Mouse (Mus musculus) stomach, embryonic 15.5 days (tissue): ENCODE data around the gene Ifit2. TPM values are rescaled to one million over a fixed set of nuclear protein-coding genes. Genes with fewer than 3 reads are reported as not detected.

Experiments used
- ATAC-seq: fragments of 200-750 bp; cut with Nextera tagmentation; 2 replicates; pipeline ENCODE4 v1.8.0; 2017; ENCODE audit warnings: low read depth, moderate number of reproducible peaks, moderate TSS enrichment; ENCODE audit not compliant: insufficient read depth, low FRiP score
- H3K27ac ChIP-seq: fragments of 300-500 bp; sonication (generic); 2 replicates; pipeline ENCODE4 v1.5.1; 2015; ENCODE audit warnings: mild to moderate bottlenecking, inconsistent platforms
- H3K27me3 ChIP-seq: fragments of 300-500 bp; sonication (generic); replicated peaks from 2 replicates; pipeline ENCODE4 v1.6.1; 2015; ENCODE audit warnings: inconsistent platforms
- H3K36me3 ChIP-seq: fragments of 300-500 bp; sonication (generic); 2 replicates; pipeline ENCODE4 v1.6.1; 2015; ENCODE audit warnings: inconsistent platforms
- H3K4me1 ChIP-seq: fragments of 300-500 bp; sonication (generic); 2 replicates; pipeline ENCODE4 v1.6.1; 2015; ENCODE audit warnings: inconsistent platforms
- H3K4me2 ChIP-seq: fragments of 300-500 bp; sonication (generic); 2 replicates; pipeline ENCODE4 v1.6.1; 2015; ENCODE audit warnings: mild to moderate bottlenecking, inconsistent platforms
- H3K4me3 ChIP-seq: fragments of 300-500 bp; sonication (generic); replicated peaks from 2 replicates; pipeline ENCODE4 v1.5.1; 2015; ENCODE audit warnings: inconsistent platforms
- H3K9ac ChIP-seq: fragments of 300-500 bp; sonication (generic); 2 replicates; pipeline ENCODE4 v1.6.1; 2015; ENCODE audit warnings: inconsistent platforms
- H3K9me3 ChIP-seq: fragments of 300-500 bp; sonication (generic); 2 replicates; pipeline ENCODE4 v1.6.1; 2016; ENCODE audit warnings: inconsistent platforms
- WGBS: fragments of 180-500 bp; shearing (Covaris S2); methylation state at CpG from one replicate; pipeline ENCODE4 v1.1.7; 2015; 5-methylcytosine and 5-hydroxymethylcytosine counted together
- polyA plus RNA-seq: library from polyadenylated mRNA; unstranded; fragments of >200 nt; fragmentation: Nextera tagmentation; extraction: Ambion mirVana; gene quantifications from 2 replicates; pipeline ENCODE4 v1.2.1, GENCODE M21; 2015

The Ifit2 gene
- polyA plus RNA-seq, 1 experiment from 2014 or later: 6.2 TPM

GRCm38 (mm10) chr19:34551981-34552380 lies 1.5 kb downstream of the Ifit2 start:
- Histone ChIP-seq H3K9ac (no peak overlapping the region), H3K36me3 (no peaks in the 10 kb centered on the region), H3K27ac (no peak overlapping the region), H3K4me3 (no peak overlapping the region), H3K27me3 (no peaks in the 10 kb centered on the region), H3K4me1 (no peaks in the 10 kb centered on the region), H3K4me2 (peak overlapping the region; percentile 12), H3K9me3 (no peaks in the 10 kb centered on the region)
- WGBS: 44% methylated on average over 5 of the region's 5 CpGs
- no peak for ATAC-seq

- no peaks in the 10 kb centered on the region for H3K4me1 ChIP-seq
Observed at GRCm38 (mm10) chr19:34553021-34553420, 2.5 kb downstream of the Ifit2 start.

GRCm38 (mm10) chr19:34553522-34553921 lies 3.0 kb downstream of the Ifit2 start:
- H3K9ac ChIP-seq: no peak overlapping the region

More at GRCm38 (mm10) chr19:34553021-34553420, 2.5 kb downstream of the Ifit2 start:
- no peaks in the 10 kb centered on the region for H3K9me3 ChIP-seq
- H3K36me3 ChIP-seq: no peaks in the 10 kb centered on the region
- no peak overlapping the region for H3K27ac ChIP-seq
- no peak for ATAC-seq
- no peak overlapping the region for H3K9ac ChIP-seq
- no peaks in the 10 kb centered on the region for H3K27me3 ChIP-seq
- 61% methylated on average over 6 of the region's 6 CpGs for WGBS
- H3K4me3 ChIP-seq: no peak overlapping the region
- no peak overlapping the region for H3K4me2 ChIP-seq

GRCm38 (mm10) chr19:34554061-34554460 lies 3.6 kb downstream of the Ifit2 start:
- Histone ChIP-seq H3K27ac (no peak overlapping the region), H3K4me3 (no peak overlapping the region), H3K27me3 (no peaks in the 10 kb centered on the region), H3K36me3 (no peaks in the 10 kb centered on the region), H3K9me3 (no peaks in the 10 kb centered on the region), H3K4me1 (no peaks in the 10 kb centered on the region), H3K4me2 (no peak overlapping the region), H3K9ac (no peak overlapping the region)
- ATAC-seq: no peak

More at GRCm38 (mm10) chr19:34553522-34553921, 3.0 kb downstream of the Ifit2 start:
- Histone ChIP-seq H3K4me2 (no peak overlapping the region), H3K27ac (no peak overlapping the region), H3K9me3 (no peaks in the 10 kb centered on the region), H3K4me1 (no peaks in the 10 kb centered on the region), H3K4me3 (no peak overlapping the region), H3K27me3 (no peaks in the 10 kb centered on the region), H3K36me3 (no peaks in the 10 kb centered on the region)
- WGBS: 47% methylated on average over 3 of the region's 3 CpGs
- no peak for ATAC-seq

GRCm38 (mm10) chr19:34556621-34557020 lies 6.1 kb downstream of the Ifit2 start:
- no peaks in the 10 kb centered on the region for H3K9me3 ChIP-seq
- H3K4me1 ChIP-seq: no peaks in the 10 kb centered on the region
- H3K9ac ChIP-seq: no peak overlapping the region
- H3K4me2 ChIP-seq: no peak overlapping the region
- ATAC-seq: no peak
- H3K36me3 ChIP-seq: no peaks in the 10 kb centered on the region
- H3K27me3 ChIP-seq: no peaks in the 10 kb centered on the region
- no peak overlapping the region for H3K4me3 ChIP-seq
- 56% methylated on average over 3 of the region's 3 CpGs for WGBS
- no peak overlapping the region for H3K27ac ChIP-seq

GRCm38 (mm10) chr19:34562556-34562955 lies 12.1 kb downstream of the Ifit2 start:
- Histone ChIP-seq H3K27ac (no peak overlapping the region), H3K9ac (no peak overlapping the region), H3K36me3 (no peaks in the 10 kb centered on the region), H3K27me3 (no peaks in the 10 kb centered on the region), H3K9me3 (no peaks in the 10 kb centered on the region), H3K4me2 (no peak overlapping the region), H3K4me3 (no peak overlapping the region), H3K4me1 (no peaks in the 10 kb centered on the region)
- no peak for ATAC-seq

GRCm38 (mm10) chr19:34566178-34566784 lies 15.8 kb downstream of the Ifit2 start:
- H3K27ac ChIP-seq: no peak overlapping the region
- H3K27me3 ChIP-seq: no peaks in the 10 kb centered on the region
- ATAC-seq: no peak
- 77% methylated on average over 1 of the region's 1 CpGs for WGBS
- H3K4me3 ChIP-seq: no peak overlapping the region
- no peaks in the 10 kb centered on the region for H3K36me3 ChIP-seq
- no peaks in the 10 kb centered on the region for H3K4me1 ChIP-seq
- H3K9ac ChIP-seq: no peak overlapping the region
- H3K9me3 ChIP-seq: no peaks in the 10 kb centered on the region
- no peak overlapping the region for H3K4me2 ChIP-seq

- Histone ChIP-seq H3K27me3 (no peaks in the 10 kb centered on the region), H3K36me3 (no peaks in the 10 kb centered on the region), H3K4me2 (no peak overlapping the region), H3K9ac (no peak overlapping the region), H3K4me3 (no peak overlapping the region), H3K27ac (no peak overlapping the region), H3K9me3 (no peaks in the 10 kb centered on the region), H3K4me1 (no peaks in the 10 kb centered on the region)
- 56% methylated on average over 7 of the region's 7 CpGs for WGBS
- ATAC-seq: no peak
Observed at GRCm38 (mm10) chr19:34568988-34569895, 18.7 kb downstream of the Ifit2 start.

- H3K4me1 ChIP-seq: no peaks in the 10 kb centered on the region
- no peaks in the 10 kb centered on the region for H3K27me3 ChIP-seq
- no peaks in the 10 kb centered on the region for H3K9me3 ChIP-seq
- WGBS: 69% methylated on average over 4 of the region's 4 CpGs
- no peak overlapping the region for H3K4me3 ChIP-seq
- H3K27ac ChIP-seq: no peak overlapping the region
- H3K9ac ChIP-seq: no peak overlapping the region
- no peak for ATAC-seq
- no peak overlapping the region for H3K4me2 ChIP-seq
- no peaks in the 10 kb centered on the region for H3K36me3 ChIP-seq
Observed at GRCm38 (mm10) chr19:34569896-34570476, 19.5 kb downstream of the Ifit2 start.

GRCm38 (mm10) chr19:34571080-34571479 lies 20.6 kb downstream of the Ifit2 start:
- Histone ChIP-seq H3K4me2 (no peak overlapping the region), H3K4me1 (no peaks in the 10 kb centered on the region), H3K36me3 (no peaks in the 10 kb centered on the region), H3K4me3 (no peak overlapping the region), H3K27me3 (no peaks in the 10 kb centered on the region), H3K27ac (no peak overlapping the region), H3K9me3 (no peaks in the 10 kb centered on the region), H3K9ac (no peak overlapping the region)
- WGBS: 88% methylated on average over 1 of the region's 1 CpGs
- no peak for ATAC-seq

- WGBS: 94% methylated on average over 5 of the region's 5 CpGs
Observed at GRCm38 (mm10) chr19:34573650-34574049, 23.2 kb downstream of the Ifit2 start.

GRCm38 (mm10) chr19:34577121-34577520 lies 26.6 kb downstream of the Ifit2 start:
- no peaks in the 10 kb centered on the region for H3K36me3 ChIP-seq
- no peaks in the 10 kb centered on the region for H3K9me3 ChIP-seq
- H3K27me3 ChIP-seq: no peaks in the 10 kb centered on the region
- H3K4me2 ChIP-seq: no peak overlapping the region
- H3K4me3 ChIP-seq: no peak overlapping the region
- no peak overlapping the region for H3K27ac ChIP-seq
- H3K9ac ChIP-seq: no peak overlapping the region
- no peaks in the 10 kb centered on the region for H3K4me1 ChIP-seq
- 57% methylated on average over 1 of the region's 1 CpGs for WGBS
- no peak for ATAC-seq

More at GRCm38 (mm10) chr19:34573650-34574049, 23.2 kb downstream of the Ifit2 start:
- no peaks in the 10 kb centered on the region for H3K36me3 ChIP-seq
- H3K9me3 ChIP-seq: no peaks in the 10 kb centered on the region
- H3K27me3 ChIP-seq: no peaks in the 10 kb centered on the region
- no peaks in the 10 kb centered on the region for H3K4me1 ChIP-seq
- H3K9ac ChIP-seq: no peak overlapping the region
- H3K4me3 ChIP-seq: no peak overlapping the region
- H3K4me2 ChIP-seq: no peak overlapping the region
- no peak overlapping the region for H3K27ac ChIP-seq
- ATAC-seq: no peak
